Comparison of ENCODE assay signal across 23 mouse cellular contexts in genomic region chr16:5156495-5156894, GRCm38 (mm10). TPM values are rescaled to one million over a fixed set of nuclear protein-coding genes. Genes with fewer than 3 reads are reported as not detected.
DNase-seq lines count a peak whose midpoint lies in the region; ATAC-seq lines count a peak whose summit lies in the region.
"Had no signal": no experiment of that assay in that cellular context is flagged by ENCODE, and none has a peak within 500 bp of the region (broad histone marks: within the 10 kb centered on the region; RNA-seq: fewer than 3 reads in every experiment).

No protein-coding gene starts in this region.

- DNase-seq in gastrocnemius, adult 18-20 months (ENCODE audit: low spot score): peak; percentile 39
- no peak for DNase-seq in gastrocnemius, postnatal 25 days
- DNase-seq in heart, adult 11 months: peak; percentile 84
- no peak for DNase-seq in heart, postnatal 36 days
- DNase-seq: adrenal gland, adult 2 months; adrenal gland, postnatal 10 days; adrenal gland, postnatal 25 days; cerebellum, adult 11 months; cerebellum, adult 18-20 months; cerebellum, adult 8-10 months; cerebellum, adult 9-11 months; cerebellum, postnatal 14 days; cerebellum, postnatal 36 days; embryo, embryonic 11 days had no signal

- 55% methylated on average over 2 of the region's 2 CpGs for WGBS in kidney, embryonic 16.5 days

- H3K27ac ChIP-seq in kidney, embryonic 16.5 days (ENCODE audit: low read length): no peak overlapping the region
- H3K27ac ChIP-seq: embryonic facial prominence, embryonic 12.5 days; forebrain, embryonic 10.5 days; forebrain, embryonic 12.5 days had no signal

- no peak for ATAC-seq in kidney, embryonic 16.5 days (ENCODE audit: low FRiP score, low TSS enrichment)
- ATAC-seq: forebrain, embryonic 14.5 days; forebrain, embryonic 16.5 days had no signal

- H3K4me1 ChIP-seq in kidney, embryonic 16.5 days (ENCODE audit: insufficient read depth, low read length): no peaks in the 10 kb centered on the region
- H3K4me1 ChIP-seq: embryonic facial prominence, embryonic 12.5 days had no signal

- no peaks in the 10 kb centered on the region for H3K9me3 ChIP-seq in kidney, embryonic 16.5 days (ENCODE audit: low read length)
- H3K9me3 ChIP-seq: embryonic facial prominence, embryonic 12.5 days; forebrain, embryonic 10.5 days; forebrain, embryonic 12.5 days had no signal

- intact Hi-C loops in heart, postnatal 36 days (cut with DNase I): no loop called here

- no peaks in the 10 kb centered on the region for H3K27me3 ChIP-seq in kidney, embryonic 16.5 days (ENCODE audit: insufficient read depth, low read length)

- H3K4me2 ChIP-seq in kidney, embryonic 16.5 days (replicated peaks; ENCODE audit: low read depth, low read length): no peak overlapping the region
- H3K4me2 ChIP-seq: embryonic facial prominence, embryonic 12.5 days; forebrain, embryonic 12.5 days had no signal

- H3K36me3 ChIP-seq in kidney, embryonic 16.5 days (ENCODE audit: insufficient read depth, low read length): no peaks in the 10 kb centered on the region
- H3K36me3 ChIP-seq: embryonic facial prominence, embryonic 12.5 days; forebrain, embryonic 10.5 days; forebrain, embryonic 12.5 days had no signal

- H3K4me3 ChIP-seq in kidney, embryonic 16.5 days (ENCODE audit: low read length): no peak overlapping the region
- H3K4me3 ChIP-seq: embryonic facial prominence, embryonic 12.5 days; erythroblast, embryonic 14.5 days; forebrain, embryonic 10.5 days; forebrain, embryonic 12.5 days had no signal

- H3K9ac ChIP-seq in kidney, embryonic 16.5 days (replicated peaks; ENCODE audit: low read length): no peak overlapping the region
- H3K9ac ChIP-seq: embryonic facial prominence, embryonic 12.5 days; forebrain, embryonic 12.5 days had no signal

RNA-seq across cellular contexts. Expression of gene Sec14l5, which starts 9.6 kb away (rescaled TPM):
- 10 to 100 TPM; 10.9 to 12.9 TPM for total RNA-seq in gastrocnemius, adult 18-20 months (2021)
- 10 to 100 TPM; 11.4 to 12.9 TPM for total RNA-seq in gastrocnemius, postnatal 25 days (2021)
- total RNA-seq in heart, postnatal 36 days (2021): under 1 TPM; 0.51 to 0.78 TPM
- polyA plus RNA-seq in kidney, embryonic 16.5 days (2015; fragmentation: Nextera tagmentation; extraction: Ambion mirVana): 0.06 and 0.09 TPM in 2 replicates
- total RNA-seq: common myeloid progenitor, adult 5-6 weeks; MEL had no signal
- polyA plus RNA-seq: erythroblast, embryonic 14.5 days had no signal

RNA-seq across cellular contexts. Expression of gene Ppl, which starts 24.3 kb away (rescaled TPM):
- 1 to 10 TPM; 3.1 to 3.6 TPM for total RNA-seq in gastrocnemius, adult 18-20 months (2021)
- 1 to 10 TPM in 1 of 2 experiments, under 1 TPM in 1; 0.77 to 2.2 TPM for total RNA-seq in gastrocnemius, postnatal 25 days (2021)
- total RNA-seq in heart, postnatal 36 days (2021): 1 to 10 TPM; 4.9 to 6.7 TPM
- polyA plus RNA-seq in kidney, embryonic 16.5 days (2015; fragmentation: Nextera tagmentation; extraction: Ambion mirVana): 3.2 and 3.4 TPM in 2 replicates
- total RNA-seq: common myeloid progenitor, adult 5-6 weeks; MEL had no signal

RNA-seq across cellular contexts. Expression of gene Nagpa, which starts 47.3 kb away (rescaled TPM):
- 1 to 10 TPM; 6.9 TPM for total RNA-seq in gastrocnemius, adult 18-20 months (2021)
- total RNA-seq in gastrocnemius, postnatal 25 days (2021): 1 to 10 TPM; 7.0 to 7.4 TPM
- total RNA-seq in heart, postnatal 36 days (2021): 10 to 100 TPM; 13.4 to 14.5 TPM
- polyA plus RNA-seq in kidney, embryonic 16.5 days (2015; fragmentation: Nextera tagmentation; extraction: Ambion mirVana): 21.9 and 25.3 TPM in 2 replicates

Comparison
In these comparisons a context has a peak if more than half of its experiments do, and no peak if none do; other contexts are left out.
1. DNase-seq: peak in gastrocnemius, adult 18-20 months (single experiment) and heart, adult 11 months (single experiment); none in gastrocnemius, postnatal 25 days (single experiment) and heart, postnatal 36 days (0 of 2).
2. RNA of gene Sec14l5, which starts 9.6 kb away (total RNA-seq): 11.4 to 12.9 TPM in gastrocnemius, postnatal 25 days and 10.9 to 12.9 TPM in gastrocnemius, adult 18-20 months; 0.51 to 0.78 TPM in heart, postnatal 36 days; every median in the first group is over 4 times any median in the second.